Mouse (Mus musculus) kidney, postnatal 36 days (tissue): Measurements from ENCODE around the gene Srl.
"Not testable (repeated sequence)": the region's sequence is repeated elsewhere in the genome, so short reads cannot be mapped to it uniquely, and the experiment has no call there.

Experiments
- DNase-seq, 2 experiments: peaks; one replicate each; pipeline ENCODE4 v3.0.0; 2021 to 2022; ENCODE audit warnings: mixed read lengths in 2 of 2

Srl gene

DNA sequence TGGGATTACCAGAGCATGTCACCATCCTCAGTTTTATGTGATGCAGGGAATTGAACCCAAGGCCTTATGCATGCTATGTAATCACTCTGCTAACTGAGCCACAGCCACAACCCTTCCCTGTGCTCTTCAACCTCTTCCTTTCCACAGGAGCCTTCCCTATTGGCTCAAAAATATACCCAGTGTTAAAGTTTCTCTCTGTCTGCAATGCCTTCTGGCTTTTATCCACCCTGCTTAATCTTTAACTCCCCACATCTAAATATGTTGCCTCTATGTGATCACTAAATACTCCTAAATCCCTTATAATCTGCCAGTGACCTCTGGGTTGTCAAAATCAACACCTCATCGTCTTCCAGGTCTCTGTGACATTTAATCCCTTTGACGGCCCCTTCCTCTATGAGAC lies 23.7 kb downstream of the Srl start:
- DNase-seq, result peak in 1 of 2 experiments; percentile 53

DNA sequence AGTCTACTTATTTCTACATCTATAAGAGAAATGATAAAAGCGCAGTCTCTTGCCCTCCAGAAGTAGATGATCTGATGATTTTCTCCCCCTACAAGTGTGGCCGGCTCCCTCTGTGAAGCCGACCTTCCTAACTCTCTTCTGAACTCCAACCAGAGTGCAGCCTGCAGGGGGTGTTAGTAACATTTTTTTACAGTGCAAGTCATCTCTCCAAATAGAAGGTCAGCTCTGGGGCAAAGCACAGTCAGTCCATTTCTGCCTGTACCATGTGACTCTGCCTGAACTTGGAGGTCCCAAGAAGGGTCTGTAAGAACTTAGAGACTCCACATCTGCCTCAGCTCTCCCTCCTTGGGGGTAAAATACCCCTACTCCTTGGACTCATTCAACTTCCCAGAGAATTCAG lies 27.2 kb downstream of the Srl start:
- no peak for DNase-seq

DNA sequence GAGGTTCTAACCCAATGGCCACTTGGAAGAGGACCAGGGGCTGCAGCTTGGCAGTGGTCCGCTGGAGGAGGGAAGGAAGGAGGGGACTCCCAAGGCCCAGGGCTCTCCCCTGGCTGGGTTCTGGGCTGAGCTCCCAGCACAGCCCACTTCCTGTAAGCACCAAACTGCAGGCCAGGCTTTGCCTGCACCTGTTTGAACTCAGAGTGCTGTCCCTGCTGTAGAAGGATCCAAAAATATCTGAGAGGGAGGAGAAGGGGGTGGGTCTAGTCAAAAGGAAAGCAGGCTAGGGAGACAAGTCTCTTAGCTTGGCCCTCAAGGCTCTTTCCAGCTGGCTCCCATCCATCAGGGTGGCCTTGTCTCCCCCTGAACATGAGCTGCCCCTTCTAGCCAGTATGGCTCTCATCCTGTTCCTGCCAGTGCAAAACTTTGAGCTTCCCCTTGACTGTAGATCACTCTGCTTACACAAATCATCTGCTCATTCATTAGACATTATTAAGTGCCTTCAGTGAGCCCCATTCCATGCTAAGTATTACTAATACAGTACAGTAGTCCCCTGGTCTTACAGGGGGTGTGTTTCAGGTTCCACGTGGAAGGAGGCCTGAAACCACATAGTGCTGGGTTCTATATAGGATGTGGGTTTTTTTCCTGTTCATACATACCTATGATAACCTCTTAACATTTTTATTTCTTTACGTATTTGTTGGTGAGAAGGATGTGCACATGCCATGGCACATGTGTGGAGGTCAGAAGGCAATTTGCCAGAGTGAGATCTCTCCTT lies 28.8 kb downstream of the Srl start:
- DNase-seq, result peak; percentile 48 to 53

DNA sequence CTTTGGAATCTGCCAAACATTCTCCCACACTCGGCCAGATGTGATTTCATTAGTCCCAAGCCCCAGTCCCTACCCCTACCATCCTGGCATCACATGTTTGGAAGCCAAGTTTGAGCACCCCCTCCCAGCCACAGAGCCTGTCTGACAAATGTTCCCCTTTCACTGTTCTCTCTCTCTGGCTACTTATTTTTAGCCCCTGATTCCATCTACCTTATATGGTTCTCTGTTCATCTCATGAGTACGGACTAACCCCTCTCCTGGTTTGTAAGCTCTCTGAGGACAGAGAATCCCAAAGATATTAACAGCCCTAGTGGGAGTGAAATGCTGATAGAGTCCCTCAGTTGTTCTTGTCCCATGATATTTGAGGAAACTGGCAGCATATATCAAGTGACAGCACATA lies 30.2 kb downstream of the Srl start:
- DNase-seq, result no peak

DNA sequence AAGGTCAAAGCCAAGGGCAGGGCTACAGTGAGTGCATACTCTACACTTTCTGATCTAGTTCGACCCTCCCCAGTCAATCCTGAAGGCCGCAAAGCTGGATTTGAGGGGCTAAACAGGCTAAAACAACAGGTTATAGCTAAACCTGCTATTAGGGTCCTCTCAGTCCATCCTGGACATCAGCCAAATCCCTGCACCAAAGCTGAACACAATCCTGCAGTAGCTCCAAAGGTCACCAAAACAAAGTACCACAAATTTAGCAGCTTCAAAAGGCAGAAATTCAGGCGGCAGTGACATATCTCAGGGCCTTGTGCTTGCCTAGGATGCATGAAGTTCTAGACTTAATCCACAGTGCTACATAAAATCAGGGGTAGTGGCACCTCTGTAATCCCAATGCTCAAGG lies 35.4 kb downstream of the Srl start:
- DNase-seq, result peak; percentile 59 to 60

DNA sequence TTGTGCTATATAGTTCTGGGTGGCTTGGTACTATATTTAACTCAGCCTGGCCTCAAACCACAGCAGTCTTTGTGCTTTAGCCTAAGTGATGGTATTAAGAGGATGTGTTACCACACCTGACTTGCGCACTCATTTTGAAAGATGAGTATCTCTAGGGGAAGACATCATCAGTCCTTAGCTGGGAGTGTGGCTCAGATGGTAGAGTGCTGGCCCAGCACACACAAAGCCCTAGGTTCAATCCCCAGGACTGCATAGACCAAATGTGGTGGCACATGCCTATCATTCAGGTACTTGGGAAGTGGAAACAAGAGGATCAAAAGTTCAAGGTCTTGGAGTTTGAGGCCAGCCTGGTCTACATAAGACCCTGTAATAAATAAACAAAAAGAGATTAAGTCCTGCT lies 38.1 kb downstream of the Srl start:
- DNase-seq, result no peak

DNA sequence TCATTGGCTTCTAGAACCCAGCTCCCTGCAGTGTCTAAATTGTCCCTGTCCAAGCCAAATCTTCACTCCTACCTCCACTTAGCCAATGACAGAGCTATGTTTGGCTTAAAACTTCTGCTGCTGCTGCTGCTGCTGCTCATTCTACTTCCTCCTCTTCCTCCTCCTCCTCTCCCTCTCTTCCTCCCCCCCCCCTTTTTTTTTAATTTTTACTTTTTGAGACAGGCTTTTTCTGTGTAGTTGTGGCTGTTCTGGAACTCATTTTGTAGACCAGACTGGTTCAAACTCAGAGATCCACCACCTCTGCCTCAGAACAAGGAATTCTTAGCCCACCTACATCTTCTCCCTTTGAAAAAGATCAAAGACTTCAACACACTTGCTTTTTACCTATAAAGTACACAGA lies 39.0 kb downstream of the Srl start:
- no peak for DNase-seq

DNA sequence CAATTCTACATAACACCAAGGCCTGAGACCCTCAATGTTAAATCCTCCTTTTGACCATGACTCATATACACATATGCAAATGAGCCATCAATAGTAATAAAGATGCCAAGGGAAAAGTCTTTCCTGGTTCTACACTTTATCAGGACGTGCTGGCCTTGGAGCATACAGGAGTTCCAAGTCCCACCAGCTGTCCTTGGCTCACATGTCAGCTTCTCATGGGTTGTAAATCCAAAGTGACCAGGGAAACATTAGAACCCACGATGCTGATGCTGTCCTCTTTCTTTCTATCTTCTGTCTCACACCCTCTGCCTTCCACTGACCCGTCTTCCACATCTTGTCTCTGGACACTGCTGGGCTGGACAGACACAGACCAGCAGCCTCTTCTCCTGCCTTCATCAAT lies 39.9 kb downstream of the Srl start:
- no peak for DNase-seq

DNA sequence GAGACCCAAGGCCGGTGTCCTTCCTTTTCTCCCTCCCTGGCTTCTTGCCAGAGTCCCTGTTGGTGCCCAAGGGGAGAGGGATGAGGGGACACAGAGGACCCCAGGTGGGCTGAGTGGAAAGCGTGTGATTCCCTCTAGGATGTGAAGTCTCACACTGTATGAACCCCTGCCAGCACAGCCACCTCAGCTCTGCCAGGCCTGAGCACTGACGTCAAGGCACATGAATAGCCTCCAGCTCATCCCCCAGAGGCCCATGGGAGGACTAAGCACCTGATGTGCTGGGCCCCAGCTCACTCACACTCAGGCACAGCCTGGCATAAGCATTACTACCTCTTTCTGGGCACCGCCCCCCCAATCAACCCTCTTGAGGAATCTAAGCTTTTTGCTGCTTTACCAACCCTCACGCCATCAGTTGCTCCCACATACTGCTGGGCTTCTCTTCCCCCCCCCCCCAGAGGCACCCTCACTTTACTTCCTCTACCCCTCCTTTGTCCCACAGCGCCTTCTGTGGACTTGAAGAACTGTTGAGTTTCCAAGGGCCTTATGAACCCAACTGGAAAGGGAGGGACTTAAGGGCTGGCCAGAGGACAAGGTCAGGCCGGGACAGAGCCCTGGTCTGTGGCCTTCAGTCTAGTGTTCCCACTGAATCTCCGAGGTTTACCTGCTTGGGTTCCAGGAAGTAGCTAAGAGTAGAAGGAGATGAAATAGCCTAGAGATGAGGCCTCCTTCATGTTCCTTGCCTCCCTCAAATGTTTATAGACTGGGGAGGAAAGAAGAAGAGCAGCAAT lies 40.8 kb downstream of the Srl start:
- DNase-seq, result peak; percentile 55 to 58

DNA sequence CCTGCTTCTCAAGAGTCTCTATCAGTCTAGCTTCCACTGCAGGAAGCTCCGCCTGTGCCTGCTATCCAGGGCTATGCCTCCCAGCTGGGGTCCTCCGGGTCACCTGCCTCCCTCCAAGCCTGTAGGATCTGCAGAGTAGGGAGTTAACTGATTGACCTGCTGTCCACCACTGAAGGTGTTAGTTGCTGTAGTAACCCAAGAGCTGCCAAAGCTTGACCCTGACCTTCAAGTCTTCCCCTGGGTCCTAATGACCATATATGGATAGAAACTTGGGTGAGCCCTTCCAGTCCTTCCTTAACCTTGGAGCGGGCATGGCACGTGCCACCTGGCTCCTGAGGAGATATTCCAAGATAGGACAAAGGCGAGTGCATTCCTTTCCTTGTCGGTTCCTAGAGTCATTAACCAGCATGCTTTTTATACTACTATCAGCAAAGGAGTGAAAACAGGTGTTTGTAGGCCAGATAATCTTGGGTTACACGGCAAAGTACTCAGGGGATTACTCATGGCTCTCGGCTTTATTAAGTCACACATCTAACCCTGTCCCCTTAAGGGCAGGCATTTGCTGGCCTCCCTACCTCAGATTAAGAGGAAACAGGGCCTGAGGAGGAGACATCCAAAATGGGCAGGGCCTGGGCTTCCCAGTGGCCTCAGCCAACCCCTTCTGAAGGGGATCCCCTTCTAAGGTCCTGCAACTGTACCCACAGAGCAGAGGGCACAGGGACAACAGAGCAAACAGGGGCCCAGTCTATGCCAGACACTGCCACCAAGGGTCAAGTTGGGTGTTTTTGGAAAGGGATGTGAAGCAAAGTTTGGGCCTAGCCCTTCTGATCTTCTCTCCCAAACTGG lies 43.6 kb downstream of the Srl start:
- DNase-seq, result peak; percentile 60 to 72

DNA sequence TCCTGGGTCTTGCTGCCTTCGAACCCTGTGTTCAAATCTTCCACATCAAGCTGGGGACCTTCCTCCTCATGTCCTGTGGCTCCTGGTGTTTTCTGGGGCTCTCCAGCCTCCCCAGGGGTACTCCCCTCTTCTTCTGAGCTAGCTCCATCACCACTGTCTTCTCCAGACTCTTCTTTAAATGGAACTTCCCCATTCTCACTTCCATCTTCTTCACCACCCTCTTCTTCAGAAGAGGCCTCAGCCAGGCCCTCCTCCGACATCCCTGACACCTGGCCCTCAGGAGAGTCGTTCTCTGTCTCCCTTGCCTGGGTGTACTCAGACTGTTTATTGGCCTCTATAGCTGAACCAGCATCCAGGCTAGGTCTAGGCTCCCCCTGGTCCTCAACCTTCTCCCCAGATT lies 45.1 kb downstream of the Srl start:
- DNase-seq, result no peak

DNA sequence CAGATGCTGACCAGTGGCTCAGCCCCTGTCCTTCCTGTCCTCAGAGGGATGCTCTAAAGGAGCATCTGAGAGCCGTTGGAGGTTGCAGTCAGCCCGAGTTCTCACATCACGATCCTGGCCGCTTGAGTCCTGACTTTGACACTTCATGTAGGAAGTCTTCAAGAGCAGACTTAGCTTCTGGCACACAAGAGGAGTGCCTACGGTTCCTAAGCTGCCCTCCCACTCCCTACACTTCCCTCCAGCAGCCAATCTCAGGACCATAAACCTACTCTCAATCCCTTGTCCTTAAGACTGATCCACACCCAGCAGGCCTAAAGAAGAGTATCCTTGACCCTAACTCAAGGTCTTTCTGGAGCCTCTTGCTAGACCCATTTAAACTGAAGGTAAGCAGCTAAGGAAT lies 45.8 kb downstream of the Srl start:
- peak; percentile 69 to 88 for DNase-seq

DNA sequence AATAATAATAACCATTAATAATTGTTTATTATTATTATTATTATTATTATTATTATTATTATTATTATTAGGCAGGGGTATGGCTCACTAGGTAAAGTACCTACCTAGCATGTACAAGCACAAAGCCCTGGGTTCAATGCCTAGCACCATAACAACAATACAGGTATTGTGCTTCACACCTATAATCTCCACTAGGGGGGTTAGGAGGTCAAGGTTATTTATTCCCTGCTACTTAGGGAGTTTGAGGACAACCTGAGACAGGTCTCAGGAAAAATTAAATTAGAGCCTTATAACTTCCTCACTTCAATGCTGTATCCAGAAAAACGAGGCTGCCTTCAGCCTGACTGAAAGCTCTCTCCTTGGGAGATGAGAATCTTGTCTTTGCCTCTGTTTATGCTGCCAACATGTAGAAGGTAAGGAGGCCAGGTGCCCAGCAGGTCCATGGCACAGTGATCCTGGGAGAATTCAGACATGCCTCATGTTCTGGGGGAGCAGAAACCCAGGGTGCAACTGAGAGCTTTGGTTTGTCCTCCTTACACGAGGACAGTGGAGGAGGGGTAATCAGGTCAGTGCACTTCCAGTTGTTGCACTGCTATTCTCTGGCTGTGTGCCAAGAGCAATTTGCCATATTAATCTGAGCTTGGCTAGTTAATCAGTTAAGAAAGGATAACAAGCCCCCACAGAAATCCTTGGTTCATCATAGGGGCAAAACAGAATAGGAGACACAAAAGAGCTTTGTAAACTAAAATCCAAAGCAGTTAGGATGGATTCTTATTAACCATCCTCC lies 48.6 kb downstream of the Srl start:
- peak; percentile 47 to 50 for DNase-seq

DNA sequence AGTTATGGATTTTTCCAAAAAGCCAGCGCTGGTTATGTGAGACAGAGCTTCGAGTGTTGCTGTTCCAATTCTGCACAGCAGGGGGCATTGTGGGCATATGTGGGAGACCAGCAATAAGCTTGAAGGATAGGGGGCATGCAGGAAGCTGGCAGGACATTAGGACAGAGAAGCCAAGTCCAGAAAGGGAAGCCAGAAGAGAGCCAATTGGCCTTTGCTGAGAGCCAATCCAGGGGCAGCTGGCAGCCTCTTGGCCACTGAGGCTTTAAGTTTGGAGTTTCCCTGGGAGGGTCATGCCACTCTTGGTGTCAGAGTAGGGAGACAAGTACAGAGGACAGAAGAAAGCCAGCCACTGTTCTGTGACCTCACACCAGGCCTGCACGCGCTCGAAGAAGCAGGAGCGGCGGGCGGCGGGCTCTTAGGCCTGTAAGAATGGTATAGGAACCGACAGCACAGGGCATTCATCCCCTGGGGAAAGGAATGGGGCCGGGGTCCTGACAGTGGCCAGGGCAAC lies 52.4 kb downstream of the Srl start:
- peak; percentile 95 to 98 for DNase-seq

DNA sequence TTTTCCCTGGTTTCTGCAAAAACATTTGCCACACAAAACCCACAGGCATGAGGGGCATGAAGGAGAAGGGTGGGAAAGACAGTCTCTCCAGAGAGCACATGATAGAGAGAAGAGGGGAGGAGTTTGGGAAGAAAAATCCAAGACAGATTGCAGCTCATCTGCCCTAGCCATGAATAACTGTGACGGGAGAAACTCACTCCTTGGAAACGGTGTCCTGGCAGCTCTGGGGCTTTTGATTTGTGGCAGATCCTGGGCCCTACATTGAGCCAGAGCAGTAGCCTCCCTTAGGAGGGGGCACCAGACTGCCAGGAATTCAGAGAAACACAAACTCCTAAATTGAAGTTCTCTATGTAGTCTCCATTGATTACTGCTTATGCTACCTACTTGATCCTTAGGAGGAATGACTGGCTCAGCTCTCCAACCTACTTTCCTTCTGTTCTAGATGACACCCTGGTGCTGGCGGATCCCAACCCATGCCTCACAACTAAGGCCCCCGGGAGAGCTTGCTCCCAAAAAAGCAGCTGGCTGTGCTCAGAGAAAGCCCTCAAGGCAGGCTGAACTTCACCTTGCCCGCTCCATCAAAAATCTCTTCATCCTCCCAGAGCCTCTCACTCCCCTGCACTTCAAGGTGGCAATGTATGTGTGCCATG lies 60.9 kb downstream of the Srl start:
- no peak for DNase-seq

DNA sequence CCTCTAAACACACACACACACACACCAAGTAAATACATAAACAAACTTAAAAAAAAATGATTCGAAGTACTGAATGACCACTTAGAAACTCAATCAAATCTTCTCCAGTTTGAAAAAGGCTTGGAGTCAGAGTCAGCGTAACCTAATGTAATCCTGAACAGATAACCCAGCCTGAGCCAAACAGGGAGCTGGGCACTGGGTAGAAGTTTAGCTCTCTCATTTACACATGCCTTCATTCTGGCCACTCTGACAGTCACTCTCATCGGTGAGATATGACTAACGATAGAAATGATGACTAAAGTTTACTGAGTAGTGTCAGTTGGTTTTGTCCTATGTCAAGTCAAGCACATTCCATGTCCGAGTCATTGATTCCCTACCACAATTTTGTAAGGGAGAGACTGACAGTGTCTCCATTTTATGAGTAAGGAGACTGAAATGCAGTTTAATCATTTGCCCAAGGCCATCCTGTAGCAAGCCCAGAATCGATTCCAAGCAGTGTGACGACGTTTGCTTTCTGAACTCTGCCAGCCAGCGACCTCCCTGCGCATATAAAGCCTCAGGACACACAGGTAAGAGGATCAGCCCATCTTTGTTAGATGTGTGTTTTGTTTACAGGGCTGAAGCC lies 63.9 kb downstream of the Srl start:
- DNase-seq, result peak; percentile 22 to 57

DNA sequence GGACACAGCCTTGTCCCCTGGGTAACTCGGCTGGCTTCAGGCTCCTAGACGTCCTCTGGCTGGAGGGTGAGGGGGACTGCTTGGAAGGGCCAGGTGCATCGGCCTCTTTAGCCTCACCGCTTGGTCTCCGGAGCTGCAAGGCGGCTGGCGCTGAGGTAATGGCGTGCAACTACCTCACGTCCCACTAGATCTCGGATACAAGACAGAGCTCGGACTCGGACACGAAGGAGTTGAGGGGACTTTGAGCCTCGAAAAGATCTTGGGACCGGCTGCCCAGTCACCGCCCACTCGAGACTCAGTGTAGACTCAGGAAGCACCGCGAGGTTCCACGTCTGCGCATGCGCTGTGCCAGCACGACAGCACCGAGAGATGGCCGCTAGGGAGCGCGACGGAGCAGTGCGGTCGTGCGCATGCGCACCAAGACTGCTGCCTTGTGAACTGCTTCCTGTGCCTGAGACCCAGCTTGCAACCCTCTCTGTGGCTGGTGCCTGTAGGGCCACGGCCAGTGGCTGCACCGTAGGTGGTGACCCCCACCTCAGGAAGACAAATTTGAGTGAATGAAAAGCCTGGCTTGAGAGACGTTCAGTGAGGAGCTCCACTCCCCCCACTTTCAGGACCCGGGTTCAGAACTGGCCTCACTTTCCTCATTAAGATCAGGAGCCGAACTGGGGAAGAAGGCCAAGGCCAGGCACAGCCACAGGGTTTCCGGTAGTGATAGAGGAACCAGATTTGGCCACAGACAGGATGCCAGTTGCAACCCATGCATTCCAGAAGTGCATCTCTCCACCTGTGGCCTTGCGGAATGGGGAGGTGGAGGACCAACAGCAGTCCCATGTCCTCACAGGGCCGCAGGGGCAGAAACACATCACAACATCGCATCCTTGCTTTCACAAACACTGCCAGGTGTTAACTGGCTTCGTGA lies 66.5 kb downstream of the Srl start:
- DNase-seq, result peak; percentile 95 to 97

DNA sequence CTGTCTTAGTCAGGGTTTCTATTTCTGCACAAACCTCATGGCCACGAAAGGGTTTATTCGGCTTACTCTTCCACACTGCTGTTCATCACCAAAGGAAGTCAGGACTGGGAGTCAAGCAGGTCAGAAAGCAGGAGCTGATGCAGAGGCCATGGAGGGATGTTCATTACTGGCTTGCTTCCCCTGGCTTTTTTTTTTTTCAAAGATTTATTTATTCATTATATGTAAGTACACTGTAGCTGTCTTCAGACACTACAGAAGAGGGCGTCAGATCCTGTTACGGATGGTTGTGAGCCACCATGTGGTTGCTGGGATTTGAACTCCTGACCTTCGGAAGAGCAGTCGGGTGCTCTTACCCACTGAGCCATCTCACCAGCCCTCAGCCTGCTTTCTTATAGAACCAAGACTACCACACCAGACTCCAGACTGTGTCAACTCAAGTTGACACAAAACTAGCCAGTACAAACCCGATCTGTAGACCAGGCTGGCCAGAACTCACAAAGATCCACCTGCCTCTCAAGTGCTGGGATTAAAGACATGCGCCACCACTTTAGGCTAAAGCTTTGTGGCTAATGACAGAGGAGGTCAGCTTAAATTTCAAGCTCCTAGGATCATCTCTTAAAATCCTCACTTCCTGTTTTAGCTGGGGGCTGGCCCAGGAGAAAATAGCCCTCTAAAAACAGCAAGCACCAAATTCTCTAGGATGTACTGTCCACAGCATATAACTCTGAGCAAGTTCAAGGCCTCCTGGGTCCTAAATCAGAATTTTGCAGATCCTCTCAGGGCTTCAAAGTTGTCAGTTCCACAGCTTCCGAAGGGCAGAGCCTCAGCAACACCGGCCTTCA lies 67.4 kb downstream of the Srl start:
- not testable (repeated sequence) for DNase-seq

DNA sequence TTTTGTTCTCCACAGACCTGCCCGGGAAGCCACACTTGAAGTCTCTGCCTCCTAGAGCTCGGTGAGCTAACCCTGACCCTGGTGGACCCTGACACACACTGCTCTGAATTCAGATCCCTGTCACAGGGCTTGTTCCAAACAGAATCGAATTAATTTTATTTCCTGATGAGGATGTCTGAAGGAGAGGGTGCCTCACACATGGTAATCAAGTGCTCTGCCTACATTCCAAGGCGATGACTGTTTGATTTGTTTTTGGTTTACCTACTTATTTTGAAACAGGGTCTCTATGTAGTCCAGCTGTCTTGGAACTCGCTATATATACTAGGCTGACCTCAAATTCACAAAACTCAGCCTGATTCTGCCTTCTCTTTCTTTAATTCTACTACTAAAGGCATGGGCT lies 68.4 kb downstream of the Srl start:
- no peak for DNase-seq
